Mouse (Mus musculus) ES-E14 (cell line): ENCODE data around the gene Ly6g6f.

Source experiments
- CHD2 ChIP-seq: IDR thresholded peaks from 2 replicates; pipeline ENCODE4 v1.6.1; 2014; ENCODE audit warnings: mild to moderate bottlenecking, low read depth, low read length, inconsistent platforms
- HCFC1 ChIP-seq: IDR thresholded peaks from 2 replicates; pipeline ENCODE4 v1.6.1; 2012; ENCODE audit warnings: low read length, inconsistent platforms, borderline replicate concordance; ENCODE audit not compliant: insufficient read depth
- ZC3H11A ChIP-seq: IDR thresholded peaks from 2 replicates; pipeline ENCODE4 v1.6.1; 2012; ENCODE audit warnings: low read depth, mild to moderate bottlenecking, inconsistent platforms, low read length, borderline replicate concordance
- ZNF384 ChIP-seq: IDR thresholded peaks from 2 replicates; pipeline ENCODE4 v1.6.1; 2012; ENCODE audit warnings: low read depth, low read length, inconsistent platforms

DNA sequence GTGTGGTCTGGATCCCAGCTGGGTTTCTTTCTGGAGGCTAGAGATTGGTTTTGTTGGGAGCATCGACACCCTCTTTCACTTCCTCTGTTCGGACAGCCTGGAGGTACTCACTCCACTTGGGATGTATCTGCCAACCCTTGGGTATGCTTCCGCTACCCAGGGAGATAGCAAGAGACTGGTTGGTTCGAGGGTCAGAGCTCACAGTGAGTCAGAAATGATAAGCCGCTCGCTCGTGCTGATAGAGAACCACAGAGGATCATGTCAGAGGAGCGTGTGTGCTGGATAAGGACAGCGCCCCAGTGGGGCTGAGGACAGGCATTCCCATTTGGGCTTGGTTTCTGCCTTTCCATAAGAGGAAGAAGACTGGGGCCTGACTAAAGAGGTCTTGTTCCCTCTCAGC, 5.6 kb downstream of the Ly6g6f start:
- no peak for TF ChIP-seq HCFC1
- no peak for TF ChIP-seq ZC3H11A
- no peak for TF ChIP-seq ZNF384
- no peak for TF ChIP-seq CHD2
